Mouse (Mus musculus): ENCODE data around the gene Tspan4. TPM values are rescaled to one million over a fixed set of nuclear protein-coding genes. Genes with fewer than 3 reads are reported as not detected.

Tspan4 gene
- polyA plus RNA-seq, 1 experiment: 95.5 TPM

DNA sequence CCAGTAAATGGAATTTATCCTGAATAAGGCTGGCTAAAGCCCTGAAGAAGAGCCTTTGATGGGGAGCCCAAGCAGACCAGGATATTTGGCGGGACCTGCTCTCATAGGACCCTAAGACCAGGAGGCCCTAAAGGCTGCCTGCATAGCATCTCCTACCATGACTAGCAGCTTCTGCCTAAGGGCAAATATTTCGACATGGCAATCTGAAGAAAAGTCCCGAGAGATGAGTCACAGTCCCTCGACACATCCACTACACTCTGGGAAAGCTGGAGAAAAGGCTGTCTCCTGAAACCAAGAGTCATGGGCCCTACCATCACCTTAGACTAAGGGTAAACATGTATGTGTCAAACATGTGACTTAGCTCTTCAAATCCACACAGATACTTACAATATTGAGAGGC, 49.2 kb downstream of the Tspan4 start:
- Histone ChIP-seq H3K4me3 (no peak overlapping the region), H3ac (ENCODE audit: control insufficient read depth, insufficient read length) (no peak overlapping the region)
- no peak for TF ChIP-seq TCF12 (IDR thresholded peaks at IDR 0.05; ENCODE audit: insufficient read depth, poor library complexity, severe bottlenecking)
- no peak for TF ChIP-seq SRF (IDR thresholded peaks at IDR 0.05; ENCODE audit: control insufficient read depth, insufficient read length, low read depth)
- no peak for TF ChIP-seq POLR2A (IDR thresholded peaks at IDR 0.05; ENCODE audit: insufficient read length, low read depth)
- TF ChIP-seq MYOD1 (IDR thresholded peaks at IDR 0.05; ENCODE audit: control insufficient read depth in 1 of 3, insufficient read length in 2 of 3, low read depth in 2 of 3): no peak
- no peak for TF ChIP-seq TCF3 (IDR thresholded peaks at IDR 0.05; ENCODE audit: insufficient read length, low read depth)
- no peak for TF ChIP-seq REST (IDR thresholded peaks at IDR 0.05; ENCODE audit: insufficient read depth, insufficient read length)
- TF ChIP-seq POLR2AphosphoS2 (IDR thresholded peaks at IDR 0.05; ENCODE audit: insufficient read length, low read depth): no peak
- TF ChIP-seq CEBPB (IDR thresholded peaks at IDR 0.05; ENCODE audit: insufficient read depth, poor library complexity, severe bottlenecking): no peak
- TF ChIP-seq E2F4 (IDR thresholded peaks at IDR 0.05; ENCODE audit: insufficient read depth): no peak
- no peak for TF ChIP-seq USF1 (IDR thresholded peaks at IDR 0.05; ENCODE audit: low read depth)
- TF ChIP-seq MYOG (IDR thresholded peaks at IDR 0.05; ENCODE audit: control insufficient read depth in 1 of 3, insufficient read depth in 1 of 3, insufficient read length in 2 of 3, low read depth in 2 of 3): no peak
- no peak for TF ChIP-seq MAX (IDR thresholded peaks at IDR 0.05; ENCODE audit: low read depth)

DNA sequence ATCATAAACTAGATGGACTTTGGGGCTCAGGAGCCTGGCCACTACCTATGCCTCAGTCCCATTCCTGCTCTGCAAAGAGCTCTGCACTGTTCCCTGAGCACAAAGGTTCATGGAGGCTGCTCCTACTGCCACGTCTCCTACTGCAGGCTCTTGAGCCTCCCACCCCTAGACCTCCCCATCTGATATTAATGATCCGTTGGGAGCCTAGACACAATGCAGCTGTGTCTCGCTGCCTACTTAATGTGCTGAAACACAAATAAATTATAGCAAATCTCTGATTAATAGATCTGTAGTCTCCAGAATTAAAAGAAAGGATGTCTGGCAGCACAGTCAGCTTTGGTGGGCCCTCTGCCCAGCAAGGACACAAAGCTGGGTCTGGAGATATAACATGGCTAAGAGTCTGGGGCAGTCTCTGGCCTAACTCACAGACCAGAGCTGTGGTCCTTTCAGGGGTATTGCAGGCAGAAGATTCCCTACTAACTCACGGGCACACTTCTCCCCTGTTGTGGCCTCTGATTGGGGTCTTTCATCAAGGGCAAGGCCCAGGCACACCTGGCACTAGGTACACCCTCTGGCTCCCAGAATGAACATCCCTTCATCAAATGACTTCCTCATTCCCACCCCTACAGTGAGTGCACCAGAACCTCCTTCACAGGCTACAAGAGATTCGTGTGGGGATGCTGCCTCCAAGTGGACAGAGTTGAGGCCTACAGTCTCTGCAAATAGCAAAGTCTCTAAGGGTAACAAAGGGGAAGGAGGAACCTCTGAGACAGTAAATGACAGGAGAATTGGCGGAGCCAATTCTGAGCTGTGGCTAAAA, 49.9 kb downstream of the Tspan4 start:
- Histone ChIP-seq H3K4me2 (ENCODE audit: low read depth) (no peak overlapping the region), H3K36me3 (ENCODE audit: control insufficient read depth, insufficient read depth) (peaks cover 7% of the 10 kb centered on the region), H3K27me3 (ENCODE audit: control insufficient read depth, insufficient read depth, insufficient read length) (no peaks in the 10 kb centered on the region), H3ac (ENCODE audit: control insufficient read depth, insufficient read length) (no peak overlapping the region), H3K79me2 (ENCODE audit: control insufficient read depth, insufficient read depth) (no peaks in the 10 kb centered on the region), H3K4me3 (no peak overlapping the region)
- no peak for TF ChIP-seq E2F4 (IDR thresholded peaks at IDR 0.05; ENCODE audit: insufficient read depth)
- no peak for TF ChIP-seq POLR2AphosphoS2 (IDR thresholded peaks at IDR 0.05; ENCODE audit: insufficient read length, low read depth)
- no peak for TF ChIP-seq REST (IDR thresholded peaks at IDR 0.05; ENCODE audit: insufficient read depth, insufficient read length)
- no peak for TF ChIP-seq MAX (IDR thresholded peaks at IDR 0.05; ENCODE audit: low read depth)
- no peak for TF ChIP-seq MYOD1 (IDR thresholded peaks at IDR 0.05; ENCODE audit: control insufficient read depth in 1 of 3, insufficient read length in 2 of 3, low read depth in 2 of 3)
- no peak for TF ChIP-seq USF1 (IDR thresholded peaks at IDR 0.05; ENCODE audit: low read depth)
- TF ChIP-seq POLR2A (IDR thresholded peaks at IDR 0.05; ENCODE audit: insufficient read length, low read depth): no peak
- no peak for TF ChIP-seq SRF (IDR thresholded peaks at IDR 0.05; ENCODE audit: control insufficient read depth, insufficient read length, low read depth)

More for the DNA sequence above, 49.2 kb downstream of the Tspan4 start:
- H3K27me3 ChIP-seq (ENCODE audit: control insufficient read depth, insufficient read depth, insufficient read length): no peaks in the 10 kb centered on the region
- no peaks in the 10 kb centered on the region for H3K79me2 ChIP-seq (ENCODE audit: control insufficient read depth, insufficient read depth)
- peaks cover 5% of the 10 kb centered on the region for H3K36me3 ChIP-seq (ENCODE audit: control insufficient read depth, insufficient read depth)
- no peak overlapping the region for H3K4me2 ChIP-seq (ENCODE audit: low read depth)

DNA sequence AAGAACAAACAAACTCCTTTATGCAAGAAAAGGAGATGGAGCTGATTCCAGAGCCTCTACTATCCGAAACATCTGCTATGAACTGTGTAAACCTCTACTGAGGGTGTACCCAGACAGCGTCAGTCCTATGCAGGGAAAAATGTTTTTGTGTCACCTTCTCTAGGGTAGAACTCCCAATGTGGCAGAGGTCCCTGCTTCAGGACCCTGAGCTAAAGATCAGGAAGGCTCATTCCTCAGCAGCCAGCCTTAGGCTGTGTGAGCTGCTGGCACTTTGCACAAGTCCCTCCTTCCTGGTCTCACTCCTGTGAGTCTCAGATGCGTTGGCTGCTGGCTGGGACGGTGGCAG, 50.5 kb downstream of the Tspan4 start:
- no peak overlapping the region for H3K4me3 ChIP-seq
- peaks cover 10% of the 10 kb centered on the region for H3K36me3 ChIP-seq (ENCODE audit: control insufficient read depth, insufficient read depth)
- H3K27me3 ChIP-seq (ENCODE audit: control insufficient read depth, insufficient read depth, insufficient read length): no peaks in the 10 kb centered on the region
- TF ChIP-seq TCF12 (IDR thresholded peaks at IDR 0.05; ENCODE audit: insufficient read depth, poor library complexity, severe bottlenecking) (no peak), CEBPB (IDR thresholded peaks at IDR 0.05; ENCODE audit: insufficient read depth, poor library complexity, severe bottlenecking) (no peak), POLR2AphosphoS2 (IDR thresholded peaks at IDR 0.05; ENCODE audit: insufficient read length, low read depth) (no peak), E2F4 (IDR thresholded peaks at IDR 0.05; ENCODE audit: insufficient read depth) (no peak), MYOD1 (IDR thresholded peaks at IDR 0.05; ENCODE audit: control insufficient read depth in 1 of 3, insufficient read length in 2 of 3, low read depth in 2 of 3) (no peak), MAX (IDR thresholded peaks at IDR 0.05; ENCODE audit: low read depth) (no peak), USF1 (IDR thresholded peaks at IDR 0.05; ENCODE audit: low read depth) (no peak), MYOG (IDR thresholded peaks at IDR 0.05; ENCODE audit: control insufficient read depth in 1 of 3, insufficient read depth in 1 of 3, insufficient read length in 2 of 3, low read depth in 2 of 3) (no peak), TCF3 (IDR thresholded peaks at IDR 0.05; ENCODE audit: insufficient read length, low read depth) (no peak), POLR2A (IDR thresholded peaks at IDR 0.05; ENCODE audit: insufficient read length, low read depth) (no peak), SRF (IDR thresholded peaks at IDR 0.05; ENCODE audit: control insufficient read depth, insufficient read length, low read depth) (no peak), REST (IDR thresholded peaks at IDR 0.05; ENCODE audit: insufficient read depth, insufficient read length) (no peak)
- H3ac ChIP-seq (ENCODE audit: control insufficient read depth, insufficient read length): no peak overlapping the region
- no peaks in the 10 kb centered on the region for H3K79me2 ChIP-seq (ENCODE audit: control insufficient read depth, insufficient read depth)
- no peak overlapping the region for H3K4me2 ChIP-seq (ENCODE audit: low read depth)

DNA sequence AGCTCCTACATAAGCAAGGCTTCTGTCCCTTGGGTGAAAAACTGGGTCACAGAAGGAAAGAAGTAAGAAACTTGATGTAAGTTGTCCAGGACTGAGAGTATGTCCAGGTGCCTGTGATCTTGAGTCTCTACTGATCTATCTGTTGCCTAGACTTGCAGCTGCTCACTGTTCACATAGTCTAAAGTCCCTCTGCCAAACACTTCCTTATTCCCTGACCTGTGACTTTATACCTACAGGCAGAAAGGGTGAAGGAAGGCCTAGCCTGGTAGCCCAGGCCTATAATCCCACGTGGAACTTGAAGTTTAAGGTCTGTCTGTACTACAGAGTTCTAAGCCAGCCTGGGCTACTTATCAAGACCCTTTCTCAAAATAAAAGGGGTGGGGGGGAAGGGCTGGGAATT, 60.5 kb downstream of the Tspan4 start:
- no peak overlapping the region for H3K4me3 ChIP-seq
- no peak for TF ChIP-seq MYOD1 (IDR thresholded peaks at IDR 0.05; ENCODE audit: control insufficient read depth in 1 of 3, insufficient read length in 2 of 3, low read depth in 2 of 3)
- no peak for TF ChIP-seq MYOG (IDR thresholded peaks at IDR 0.05; ENCODE audit: control insufficient read depth in 1 of 3, insufficient read depth in 1 of 3, insufficient read length in 2 of 3, low read depth in 2 of 3)
- no peak for TF ChIP-seq REST (IDR thresholded peaks at IDR 0.05; ENCODE audit: insufficient read depth, insufficient read length)
- no peak for TF ChIP-seq USF1 (IDR thresholded peaks at IDR 0.05; ENCODE audit: low read depth)
- TF ChIP-seq POLR2A (IDR thresholded peaks at IDR 0.05; ENCODE audit: insufficient read length, low read depth): no peak
- no peak for TF ChIP-seq TCF12 (IDR thresholded peaks at IDR 0.05; ENCODE audit: insufficient read depth, poor library complexity, severe bottlenecking)
- no peak for TF ChIP-seq CEBPB (IDR thresholded peaks at IDR 0.05; ENCODE audit: insufficient read depth, poor library complexity, severe bottlenecking)
- TF ChIP-seq SRF (IDR thresholded peaks at IDR 0.05; ENCODE audit: control insufficient read depth, insufficient read length, low read depth): no peak
- H3K79me2 ChIP-seq (ENCODE audit: control insufficient read depth, insufficient read depth): peaks cover 13% of the 10 kb centered on the region
- no peak overlapping the region for H3K4me2 ChIP-seq (ENCODE audit: low read depth)
- H3K36me3 ChIP-seq (ENCODE audit: control insufficient read depth, insufficient read depth): no peaks in the 10 kb centered on the region
- no peak overlapping the region for H3ac ChIP-seq (ENCODE audit: control insufficient read depth, insufficient read length)
- no peaks in the 10 kb centered on the region for H3K27me3 ChIP-seq (ENCODE audit: control insufficient read depth, insufficient read depth, insufficient read length)

Data from myocyte (in vitro differentiated cells).